Mouse (Mus musculus) lung, postnatal 14 days (tissue): Measurements from ENCODE around the gene Olfr476.
"Not testable (repeated sequence)": the region's sequence is repeated elsewhere in the genome, so short reads cannot be mapped to it uniquely, and the experiment has no call there.

ENCODE experiments used
- DNase-seq: peaks from one replicate; pipeline ENCODE4 v3.0.0; 2021

Olfr476 gene

GRCm38 (mm10) chr7:107964503-107964902 is at the start of gene Olfr476:
Gene Olfr476 (plus strand): TSS chr7:107964803.
- no peak for DNase-seq

- no peak for DNase-seq
These were observed 34.5 kb upstream of the Olfr476 start, which contains the start of gene Olfr473 for GRCm38 (mm10) chr7:107930146-107930545. Gene Olfr473 (plus strand): TSS chr7:107930446.

GRCm38 (mm10) chr7:107952539-107952938 is 12.1 kb upstream of the Olfr476 start:
- DNase-seq, result not testable (repeated sequence)

GRCm38 (mm10) chr7:107954343-107954742 is 10.3 kb upstream of the Olfr476 start, which contains the start of gene Olfr474:
Gene Olfr474 (plus strand): TSS chr7:107954643.
- DNase-seq, result no peak

- no peak for DNase-seq
These were observed 21.8 kb downstream of the Olfr476 start, which contains the start of gene Olfr477 for GRCm38 (mm10) chr7:107986393-107986792. Gene Olfr477 (plus strand): TSS chr7:107986693.

- not testable (repeated sequence) for DNase-seq
These were observed 49.7 kb downstream of the Olfr476 start for GRCm38 (mm10) chr7:108014256-108014655.
